Mouse (Mus musculus) kidney, adult 2 months (tissue): ENCODE measurements around the gene Arid1b.

Experiments
- CTCF ChIP-seq: fragments of 200-500 bp; conservative IDR thresholded peaks from 2 replicates; pipeline ENCODE4 v1.5.1; 2011; ENCODE audit warnings: low read depth, mild to moderate bottlenecking, control low read depth, low read length, moderate library complexity, mixed read lengths; ENCODE audit not compliant: insufficient read depth, insufficient read length
- POLR2A ChIP-seq: fragments of 200-500 bp; IDR thresholded peaks from one replicate; pipeline ENCODE4 v1.6.1; 2011; ENCODE audit warnings: low read depth, low read length, control low read depth

DNA sequence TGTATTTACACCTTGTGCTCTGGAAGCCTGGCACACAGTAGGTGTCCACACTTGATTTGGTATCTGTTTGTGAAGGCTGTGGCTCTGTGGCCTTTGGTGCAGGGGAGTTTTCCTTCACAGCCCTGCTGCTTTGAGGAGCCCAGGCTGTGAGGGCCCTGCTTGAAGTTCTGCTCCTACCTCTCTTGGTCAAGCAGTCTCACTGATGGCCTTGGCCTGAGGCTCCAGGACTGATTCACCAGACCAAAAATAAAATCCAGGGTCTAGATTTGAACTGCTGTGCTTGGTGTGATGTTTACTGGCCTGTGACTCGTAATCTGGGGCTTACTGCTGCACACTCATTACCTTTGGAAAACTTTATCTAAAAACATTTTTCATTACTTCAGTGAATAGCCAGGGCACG is 45.7 kb downstream of the Arid1b start:
- TF ChIP-seq POLR2A, result no peak
- no peak for TF ChIP-seq CTCF
